Mouse (Mus musculus) kidney, adult 9 months (tissue): Measurements from ENCODE around the gene Vegfc.

Experiments
- DNase-seq: peaks from one replicate; pipeline ENCODE4 v3.0.0; 2022

Vegfc gene

DNA sequence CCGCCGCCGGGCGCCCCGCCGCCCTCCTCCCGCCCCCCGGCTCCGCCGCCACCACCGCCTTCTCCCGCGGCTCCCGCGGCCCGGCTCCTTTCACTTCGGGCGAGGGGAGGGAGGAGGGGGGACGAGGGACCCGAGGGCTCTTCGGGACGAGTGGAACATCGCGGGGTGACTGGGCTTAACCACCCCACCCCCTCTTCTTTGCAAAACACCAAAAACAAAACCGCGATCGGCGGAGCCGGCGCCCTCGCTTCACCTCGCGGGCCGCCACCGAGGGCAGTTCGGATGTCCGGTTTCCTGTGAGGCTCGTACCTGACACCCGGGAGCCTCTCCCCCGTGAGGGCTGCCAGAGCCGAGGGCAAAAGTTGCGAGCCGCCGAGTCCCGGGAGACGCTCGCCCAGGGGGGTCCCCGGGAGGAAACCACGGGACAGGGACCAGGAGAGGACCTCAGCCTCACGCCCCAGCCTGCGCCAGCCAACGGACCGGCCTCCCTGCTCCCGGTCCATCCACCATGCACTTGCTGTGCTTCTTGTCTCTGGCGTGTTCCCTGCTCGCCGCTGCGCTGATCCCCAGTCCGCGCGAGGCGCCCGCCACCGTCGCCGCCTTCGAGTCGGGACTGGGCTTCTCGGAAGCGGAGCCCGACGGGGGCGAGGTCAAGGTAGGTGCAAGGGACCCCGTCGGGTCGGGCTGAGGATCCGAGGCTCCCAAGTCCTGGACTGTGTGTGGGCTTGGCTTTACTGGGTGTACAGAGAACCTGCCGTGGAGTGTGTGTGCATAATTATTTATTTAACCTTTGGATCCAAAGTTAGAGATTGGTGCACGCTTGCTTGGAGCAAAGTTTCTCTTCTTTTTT lies at the start of gene Vegfc:
Vegfc (plus strand) TSS at position 336 of the 850 bp plus-strand sequence.
- no peak for DNase-seq

DNA sequence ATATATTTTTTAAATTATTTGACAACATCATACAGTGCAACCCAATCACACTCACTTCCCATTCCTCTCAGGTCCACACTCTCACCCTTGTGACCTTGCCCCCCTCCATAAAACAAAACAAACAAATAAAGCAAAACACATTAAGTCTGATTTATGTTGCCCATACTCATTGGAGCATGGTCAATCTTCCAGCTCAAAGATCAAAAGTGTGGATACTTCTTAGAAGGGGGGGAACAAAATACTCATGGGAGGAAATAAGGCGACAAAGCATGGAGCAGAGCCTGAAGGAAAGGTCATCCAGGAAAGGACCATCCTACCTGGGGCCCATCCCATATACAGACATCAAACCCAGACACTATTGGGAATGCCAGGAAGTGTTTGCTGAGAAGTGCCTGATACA lies 42.8 kb upstream of the Vegfc start:
- no peak for DNase-seq

GRCm38 (mm10) chr8:54042601-54043000 lies 34.8 kb upstream of the Vegfc start:
- no peak for DNase-seq

GRCm38 (mm10) chr8:54043468-54043867 lies 33.9 kb upstream of the Vegfc start:
- peak; percentile 2 for DNase-seq

DNA sequence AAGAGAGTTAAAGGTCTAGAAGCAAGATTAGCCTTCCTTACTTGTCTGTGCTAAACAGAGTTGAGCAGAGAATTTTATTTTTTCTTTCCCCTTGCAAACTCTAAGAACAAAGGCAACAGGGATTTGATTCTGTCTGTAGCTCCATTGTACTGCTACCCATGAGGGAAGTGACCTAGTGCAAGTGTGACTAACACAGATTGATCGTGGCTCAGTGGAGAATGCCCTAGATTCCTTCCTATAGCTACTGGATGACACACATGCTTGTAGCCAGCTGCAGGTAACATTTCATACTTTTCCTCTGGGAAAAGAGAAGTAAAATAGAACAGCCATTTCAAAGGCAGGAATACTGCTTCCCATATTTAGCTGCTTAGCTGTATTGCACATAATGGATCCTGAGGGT lies 24.2 kb upstream of the Vegfc start:
- DNase-seq, result no peak

- DNase-seq, result no peak
Measured at GRCm38 (mm10) chr8:54065492-54065891, 11.9 kb upstream of the Vegfc start.

DNA sequence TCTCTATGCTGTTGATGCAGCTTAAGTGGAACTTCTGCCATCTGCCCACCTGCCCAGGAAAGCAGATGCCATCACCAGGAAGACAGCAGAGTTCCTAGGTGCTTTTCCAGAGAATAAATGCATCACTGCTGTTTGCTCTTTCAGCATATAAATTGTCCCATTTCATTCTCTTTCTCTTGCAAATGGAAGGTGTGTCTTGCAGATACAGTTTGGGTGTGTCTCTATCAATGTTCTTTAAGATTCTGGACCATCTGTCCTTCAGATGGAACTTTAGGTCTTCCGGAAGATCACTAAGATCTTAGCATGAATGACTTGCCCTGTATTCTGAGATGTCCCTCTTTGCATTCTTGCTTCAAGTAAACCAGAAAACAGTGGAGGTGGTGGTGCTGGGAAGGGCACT lies 1.1 kb upstream of the Vegfc start:
- no peak for DNase-seq

- DNase-seq, result peak; percentile 55
Measured at GRCm38 (mm10) chr8:54076791-54077270, 575 bp upstream of the Vegfc start.

DNA sequence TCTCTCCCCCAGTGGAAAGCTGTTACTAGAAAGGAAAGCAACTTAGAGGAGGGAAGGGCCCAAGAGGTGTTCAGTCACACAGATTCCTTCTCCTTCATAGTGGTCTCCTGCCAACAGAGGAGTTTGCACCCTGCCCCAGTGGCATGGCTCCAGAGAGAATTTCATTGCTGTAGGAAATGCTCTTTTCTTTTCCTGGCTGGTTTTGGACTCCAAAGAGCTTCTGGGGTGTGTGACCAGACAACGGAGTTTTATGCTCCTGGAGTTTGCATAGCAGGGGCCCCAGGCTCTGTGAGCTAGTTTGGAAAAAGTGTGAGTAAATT lies 675 bp downstream of the Vegfc start:
- peak; percentile 83 for DNase-seq

DNA sequence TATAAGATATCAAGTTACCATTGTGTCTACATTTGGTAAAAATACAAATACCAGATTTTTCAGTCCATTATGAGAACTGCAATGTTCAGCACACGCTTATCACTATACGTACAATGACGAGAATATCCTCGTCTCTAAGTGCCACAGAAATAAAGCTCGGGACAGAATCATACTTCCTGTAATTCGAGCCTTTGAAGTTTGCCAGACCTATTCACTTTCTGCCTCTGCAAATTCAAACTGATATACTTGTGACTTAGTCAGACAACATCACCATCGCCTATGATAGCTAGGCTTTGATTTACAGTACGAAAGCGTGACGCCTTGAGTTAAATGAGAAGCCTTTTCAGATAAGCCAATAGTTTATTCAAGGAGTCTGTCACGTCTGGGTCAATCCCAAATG lies 1.6 kb downstream of the Vegfc start:
- DNase-seq, result no peak

- peak; percentile 19 for DNase-seq
Measured at GRCm38 (mm10) chr8:54079601-54080000, 2.2 kb downstream of the Vegfc start.

GRCm38 (mm10) chr8:54085896-54086295 lies 8.5 kb downstream of the Vegfc start:
- peak; percentile 82 for DNase-seq

GRCm38 (mm10) chr8:54087114-54087513 lies 9.7 kb downstream of the Vegfc start:
- DNase-seq, result no peak

- no peak for DNase-seq
Measured at GRCm38 (mm10) chr8:54089204-54089603, 11.8 kb downstream of the Vegfc start.

GRCm38 (mm10) chr8:54089901-54090300 lies 12.5 kb downstream of the Vegfc start:
- no peak for DNase-seq

DNA sequence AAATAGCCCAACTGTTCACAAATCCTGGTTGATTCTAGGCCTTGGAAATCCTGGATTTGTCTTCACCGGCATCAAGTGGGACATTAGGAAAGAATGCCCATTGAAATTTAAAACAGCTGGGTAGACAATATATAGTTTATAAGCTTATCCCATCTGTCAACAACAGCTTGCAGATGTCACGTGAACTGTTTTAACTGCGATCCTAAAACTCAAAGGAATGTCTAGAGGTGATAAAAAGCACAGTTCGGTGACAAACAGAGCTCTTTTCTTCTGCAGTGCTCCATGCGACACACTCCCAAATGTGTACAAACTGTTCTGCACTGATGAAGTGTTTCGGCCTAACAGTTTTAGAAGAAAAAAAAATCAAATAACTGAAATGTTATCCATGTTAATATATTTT lies 22.7 kb downstream of the Vegfc start:
- DNase-seq, result no peak

DNA sequence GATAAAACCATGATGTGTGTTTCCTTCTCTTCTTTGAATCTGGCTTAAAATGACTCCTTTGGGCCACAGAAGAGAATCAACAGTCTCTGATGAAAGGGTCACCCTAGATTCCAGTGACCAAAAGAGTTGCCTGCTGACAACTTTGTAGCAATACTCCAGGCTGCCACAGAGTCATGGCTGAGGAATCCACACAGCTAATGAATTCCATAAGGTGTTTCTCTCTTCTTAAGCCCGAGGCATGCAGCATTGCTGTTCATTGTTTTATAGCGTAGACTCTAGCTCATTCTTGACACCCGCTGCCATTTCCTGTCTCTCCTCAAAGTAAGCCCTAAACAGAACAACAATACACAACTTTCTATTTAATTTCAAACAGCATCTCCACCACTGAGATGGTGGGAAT lies 37.2 kb downstream of the Vegfc start:
- no peak for DNase-seq

DNA sequence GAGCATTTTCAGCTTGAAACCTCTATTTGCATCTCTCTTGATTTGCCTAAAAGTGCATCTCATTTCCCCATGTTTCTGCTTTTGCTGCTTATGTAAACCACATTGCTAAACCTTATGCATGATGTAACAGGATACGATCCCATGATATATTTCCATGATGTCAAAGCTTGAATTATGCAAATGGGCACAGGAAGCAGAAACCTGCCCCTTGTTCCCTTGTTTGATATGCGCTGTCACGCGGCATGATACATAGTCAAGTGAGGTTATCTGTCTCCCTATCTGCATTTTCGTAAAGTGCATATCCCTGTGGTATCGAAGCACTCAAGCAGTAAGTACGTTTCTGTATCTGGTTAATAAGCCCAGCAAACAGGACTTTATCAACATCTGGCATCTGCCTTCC lies 42.7 kb downstream of the Vegfc start:
- DNase-seq, result no peak

DNA sequence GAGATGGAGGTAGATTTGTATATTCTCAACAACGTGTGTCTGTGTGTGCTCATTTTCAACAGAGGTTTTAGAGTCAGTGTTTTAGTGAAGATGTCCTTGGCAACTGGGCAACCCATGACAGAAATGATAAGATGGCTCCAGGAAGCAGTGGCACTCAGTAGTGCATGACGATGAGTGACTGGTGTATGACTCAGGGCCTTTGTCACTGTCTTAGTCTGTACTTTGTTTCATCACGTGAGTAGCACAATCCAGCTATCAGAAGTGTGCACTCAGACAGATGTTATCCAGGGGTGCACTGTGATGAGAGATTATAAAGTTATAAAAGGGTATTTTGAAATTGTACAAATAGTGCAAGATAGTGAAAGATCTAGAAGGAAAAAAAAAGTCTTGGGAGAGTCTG lies 44.5 kb downstream of the Vegfc start:
- no peak for DNase-seq

DNA sequence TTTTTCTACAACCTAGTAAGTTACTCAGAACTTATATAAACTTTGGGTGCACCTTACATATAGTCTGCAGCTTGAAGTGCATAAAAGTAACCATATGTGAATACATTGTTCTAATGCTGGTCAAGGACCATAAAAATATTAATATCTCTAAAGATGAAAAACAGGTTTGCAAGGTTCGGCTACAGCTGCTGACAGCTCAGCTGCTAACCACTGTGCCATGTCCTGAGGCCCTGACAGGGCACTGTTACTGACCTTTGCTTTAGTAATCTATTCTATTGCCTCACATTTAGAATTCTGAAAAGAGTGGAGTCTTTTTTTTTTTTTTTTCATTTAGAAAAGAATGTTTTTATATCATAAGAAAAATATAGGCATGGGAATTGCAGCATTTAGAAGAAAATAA lies 44.9 kb downstream of the Vegfc start:
- no peak for DNase-seq

GRCm38 (mm10) chr8:54130558-54130957 lies 53.2 kb downstream of the Vegfc start:
- no peak for DNase-seq

- DNase-seq, result peak; percentile 66
Measured at GRCm38 (mm10) chr8:54153240-54153639, 75.8 kb downstream of the Vegfc start.

DNA sequence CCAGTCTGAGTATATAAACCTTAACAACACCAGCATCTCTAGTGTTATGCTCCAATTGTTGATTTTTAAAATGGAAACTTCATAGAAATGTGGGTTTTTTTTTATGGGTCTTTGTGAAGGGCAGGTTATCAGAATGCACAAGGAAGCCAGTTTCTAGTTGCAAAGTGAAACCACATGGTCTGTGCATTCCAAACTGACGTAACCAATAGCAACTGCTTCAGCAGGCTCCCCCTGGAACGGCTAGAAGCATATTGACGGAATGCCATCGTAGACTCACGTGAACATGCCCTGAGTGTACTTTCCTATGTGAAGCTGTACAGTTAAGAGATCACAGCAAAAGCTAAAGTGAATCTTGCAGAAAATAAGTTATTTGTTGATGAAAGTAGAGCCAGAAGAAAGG lies 86.1 kb downstream of the Vegfc start:
- no peak for DNase-seq

GRCm38 (mm10) chr8:54185336-54185735 lies 107.9 kb downstream of the Vegfc start:
- DNase-seq, result no peak

- no peak for DNase-seq
Measured at GRCm38 (mm10) chr8:54185927-54186326, 108.5 kb downstream of the Vegfc start.
